Mouse (Mus musculus): ENCODE data around the gene Zfp365. TPM values are rescaled to one million over a fixed set of nuclear protein-coding genes. Genes with fewer than 3 reads are reported as not detected.

The Zfp365 gene
- total RNA-seq, 2 experiments from 2014 or later = not detected

DNA sequence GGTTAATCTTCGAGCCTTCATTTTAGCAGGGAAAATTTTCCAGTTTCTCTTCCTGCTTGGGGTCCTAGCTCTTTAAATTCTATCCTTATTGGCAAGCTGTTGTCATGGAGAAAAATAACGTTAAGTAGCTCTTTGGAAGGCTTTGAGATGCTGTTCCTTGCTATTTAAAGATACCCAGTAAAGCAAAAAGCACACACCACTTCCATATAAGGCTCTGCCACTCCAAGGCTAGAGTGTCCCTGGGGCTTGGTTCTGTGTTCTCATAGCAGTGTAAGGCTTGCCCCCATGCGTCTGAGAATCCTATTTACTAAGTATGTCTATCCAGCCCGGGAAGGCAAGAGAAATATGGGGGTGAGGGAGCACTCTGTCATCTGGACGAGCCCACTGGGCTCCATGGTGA lies 56.7 kb downstream of the Zfp365 start:
- no peak for ATAC-seq (replicated peaks; ENCODE audit: low FRiP score, poor library complexity, severe bottlenecking)

DNA sequence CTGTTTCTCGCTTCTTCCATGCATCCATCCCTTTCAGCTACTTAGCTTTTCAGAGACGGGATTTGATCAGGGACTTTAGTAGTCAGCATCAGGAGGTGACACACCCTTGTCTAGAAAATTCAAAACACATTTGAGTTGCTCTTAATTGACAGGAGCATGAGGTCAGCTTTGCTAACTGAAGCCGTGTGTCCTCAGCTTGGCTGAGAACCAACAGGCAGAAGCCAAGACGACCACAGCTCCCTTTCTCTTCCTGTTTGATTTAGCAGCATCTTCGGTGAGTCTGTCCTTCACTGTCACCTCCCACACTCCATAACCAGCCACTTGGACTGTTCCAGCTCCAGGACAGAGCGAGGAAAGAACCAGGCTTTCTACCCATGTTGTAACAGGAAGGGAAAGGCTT lies 60.1 kb downstream of the Zfp365 start:
- ATAC-seq (replicated peaks; ENCODE audit: low FRiP score, poor library complexity, severe bottlenecking) = no peak

DNA sequence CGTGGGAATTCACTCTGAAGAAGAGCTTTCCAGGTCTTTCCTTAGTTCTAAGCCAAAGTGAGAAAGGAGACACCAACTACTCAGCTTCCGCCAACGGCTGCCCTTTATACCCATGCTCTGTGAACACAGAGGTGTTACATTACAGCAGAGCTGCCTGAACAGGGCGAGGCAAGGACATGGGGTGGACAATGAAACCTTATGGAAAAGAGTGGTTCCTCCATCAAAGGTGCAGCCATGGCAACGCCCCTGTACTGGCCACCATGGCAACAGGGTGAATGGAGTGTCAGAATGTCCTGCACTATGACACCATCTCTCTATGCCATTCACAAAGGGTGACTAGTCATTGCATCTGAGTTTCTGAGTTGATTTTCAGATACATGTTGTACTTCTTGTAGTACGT lies 61.4 kb downstream of the Zfp365 start:
- no peak for ATAC-seq (replicated peaks; ENCODE audit: low FRiP score, poor library complexity, severe bottlenecking)

DNA sequence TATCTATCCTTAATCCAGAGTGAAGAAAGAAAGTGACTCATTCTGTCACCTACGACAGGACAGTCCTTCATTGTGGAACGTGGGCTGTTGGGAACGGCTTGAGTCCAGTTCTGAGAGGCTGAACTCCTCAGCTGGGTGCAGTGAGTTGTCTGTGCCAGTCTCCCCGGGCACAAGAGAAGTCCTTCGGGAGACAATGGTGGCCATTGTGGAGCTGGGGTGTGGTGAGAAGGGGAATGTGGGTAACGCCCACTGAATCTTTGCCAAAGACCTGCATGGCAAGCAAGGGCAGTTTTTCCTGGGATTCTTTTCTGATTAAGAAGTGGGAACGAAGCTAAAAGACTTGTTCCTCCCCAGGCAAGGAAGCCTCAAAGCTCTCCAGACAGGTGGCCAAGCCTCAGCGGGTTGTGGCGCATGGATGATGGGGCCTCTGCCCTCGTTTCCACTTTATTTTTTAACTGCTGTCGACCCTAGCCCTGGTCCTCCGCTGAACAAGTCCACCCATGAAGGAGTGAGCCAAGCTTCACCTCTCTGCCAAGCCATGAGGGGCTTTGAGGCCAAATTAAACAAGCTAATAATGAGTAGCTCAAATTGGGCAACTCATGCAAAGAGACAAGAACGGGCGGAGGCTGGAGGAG lies 66.3 kb downstream of the Zfp365 start:
- ATAC-seq (replicated peaks; ENCODE audit: low FRiP score, poor library complexity, severe bottlenecking) = no peak

DNA sequence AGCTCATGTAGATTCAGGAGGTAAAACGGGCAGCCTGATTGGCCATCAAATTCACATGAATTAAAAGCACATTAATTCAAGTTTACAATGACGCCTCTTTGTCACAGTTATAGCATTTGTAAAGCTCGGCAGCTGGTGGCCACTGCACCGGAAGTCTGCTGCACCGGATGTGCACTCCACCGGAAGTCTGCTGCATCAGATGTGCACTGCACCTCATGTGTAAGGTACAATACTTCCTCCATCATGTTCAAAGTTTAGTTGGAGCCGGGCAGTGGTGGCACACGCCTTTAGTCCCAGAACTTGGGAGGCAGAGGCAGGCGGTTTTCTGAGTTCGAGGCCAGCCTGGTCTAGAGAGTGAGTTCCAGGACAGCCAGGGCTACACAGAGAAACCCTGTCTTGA lies 70.9 kb downstream of the Zfp365 start:
- ATAC-seq (replicated peaks; ENCODE audit: low FRiP score, poor library complexity, severe bottlenecking) = no peak

- no peak for ATAC-seq (replicated peaks; ENCODE audit: low FRiP score, poor library complexity, severe bottlenecking)
These were observed 71.7 kb downstream of the Zfp365 start for GRCm38 (mm10) chr10:67840735-67841134.

- ATAC-seq (replicated peaks; ENCODE audit: low FRiP score, poor library complexity, severe bottlenecking) = no peak
These were observed 73.3 kb downstream of the Zfp365 start for GRCm38 (mm10) chr10:67839156-67839555.

DNA sequence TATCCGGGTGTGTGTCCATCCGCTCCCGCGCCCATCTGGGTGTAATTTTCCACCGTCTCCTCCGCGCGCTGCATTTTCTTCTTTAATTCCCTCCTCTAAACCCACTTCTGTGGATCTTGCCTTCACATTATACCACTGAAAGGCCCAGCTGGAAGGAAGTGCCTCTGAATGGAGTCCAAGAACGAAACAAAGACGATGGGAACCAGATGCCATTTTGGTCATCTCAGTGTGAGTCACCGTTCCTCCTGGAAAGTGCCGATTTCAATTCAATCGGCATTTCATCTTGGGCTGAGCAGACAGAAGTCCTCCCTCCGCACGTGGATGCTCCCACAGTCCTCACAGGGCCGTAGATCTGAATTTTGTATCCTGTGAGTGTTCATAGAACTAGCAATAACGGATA lies 76.0 kb downstream of the Zfp365 start:
- ATAC-seq (replicated peaks; ENCODE audit: low FRiP score, poor library complexity, severe bottlenecking) = no peak

Other genes with a start within 250 kb of the Zfp365 start
- gene Rtkn2, start 66.9 kb upstream of the Zfp365 start, total RNA-seq (2015; ENCODE audit: low replicate concordance) = 1.3 and 7.1 TPM in 2 replicates
- 2.9 and 3.6 TPM in 2 replicates for gene Rtkn2, start 66.9 kb upstream of the Zfp365 start, total RNA-seq (2017; ENCODE audit: low replicate concordance)